Comparison of ENCODE assay signal across 25 mouse cellular contexts in the genomic region with DNA sequence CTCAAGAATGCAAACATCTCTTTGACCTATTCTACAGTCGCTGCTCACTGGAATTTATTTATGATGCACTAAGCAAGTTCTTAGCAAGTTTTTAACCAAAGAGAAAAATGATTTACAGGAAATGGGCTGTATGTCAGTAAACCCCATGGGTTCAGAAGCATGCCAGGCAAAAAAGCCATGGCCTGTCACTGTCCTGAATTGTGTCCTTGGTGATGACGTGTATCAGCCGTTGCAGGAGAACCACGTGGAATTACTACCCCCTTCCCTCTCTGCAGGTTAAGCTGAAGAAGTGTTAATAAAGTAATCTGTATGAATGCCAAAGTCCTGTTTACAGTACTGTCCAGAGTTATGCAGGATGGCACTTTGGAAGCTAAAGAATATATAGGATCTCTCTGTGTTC.
"Had no signal": no experiment of that assay in that cellular context is flagged by ENCODE, and none has a peak within 500 bp of the region (broad histone marks: within the 10 kb centered on the region; RNA-seq: fewer than 3 reads in every experiment).

No protein-coding gene starts in this region.

- H3K4me3 ChIP-seq: heart, adult 2 months; heart, embryonic 13.5 days; heart, embryonic 15.5 days; hindbrain, embryonic 13.5 days; hindbrain, embryonic 15.5 days; left cerebral cortex, adult 2 months; limb, embryonic 10.5 days; limb, embryonic 12.5 days; liver, embryonic 13.5 days; liver, embryonic 15.5 days had no signal

- H3K27me3 ChIP-seq: heart, embryonic 15.5 days; hindbrain, embryonic 15.5 days had no signal

- ATAC-seq: forebrain, postnatal 0 days; hindbrain, postnatal 0 days; intestine, embryonic 16.5 days; liver, postnatal 0 days had no signal

- H3K4me2 ChIP-seq: heart, embryonic 11.5 days; heart, embryonic 13.5 days; heart, embryonic 15.5 days; hindbrain, embryonic 13.5 days; hindbrain, embryonic 15.5 days; limb, embryonic 12.5 days; liver, embryonic 11.5 days; liver, embryonic 13.5 days; liver, embryonic 15.5 days had no signal

- H3K36me3 ChIP-seq: heart, embryonic 13.5 days; heart, embryonic 15.5 days; hindbrain, embryonic 13.5 days; hindbrain, embryonic 15.5 days; limb, embryonic 10.5 days; limb, embryonic 12.5 days; liver, embryonic 13.5 days; liver, embryonic 15.5 days had no signal

- H3K9me3 ChIP-seq: heart, embryonic 13.5 days; heart, embryonic 15.5 days; hindbrain, embryonic 13.5 days; hindbrain, embryonic 15.5 days; limb, embryonic 10.5 days; limb, embryonic 12.5 days; liver, embryonic 13.5 days; liver, embryonic 15.5 days had no signal

- H3K27ac ChIP-seq: heart, adult 2 months; heart, embryonic 13.5 days; heart, embryonic 15.5 days; hindbrain, embryonic 13.5 days; hindbrain, embryonic 15.5 days; hindbrain, postnatal 0 days; left cerebral cortex, adult 2 months; limb, embryonic 10.5 days; limb, embryonic 12.5 days; liver, embryonic 13.5 days; liver, embryonic 15.5 days had no signal

- H3K9ac ChIP-seq: forebrain, postnatal 0 days; heart, embryonic 13.5 days; heart, embryonic 15.5 days; hindbrain, embryonic 13.5 days; hindbrain, embryonic 15.5 days; limb, embryonic 12.5 days; liver, embryonic 13.5 days; liver, embryonic 15.5 days; liver, postnatal 0 days had no signal

- H3K4me1 ChIP-seq: liver, embryonic 13.5 days; liver, embryonic 15.5 days had no signal

- DNase-seq: forebrain, postnatal 0 days; gastrocnemius, postnatal 14 days; gastrocnemius, postnatal 36 days; heart, adult 11 months; heart, adult 2 months; heart, postnatal 14 days; heart, postnatal 36 days; kidney, postnatal 36 days; layer of hippocampus, adult 9-11 months; layer of hippocampus, postnatal 36 days; liver; liver, embryonic 13.5 days; liver, postnatal 0 days had no signal
